In the genomic region with DNA sequence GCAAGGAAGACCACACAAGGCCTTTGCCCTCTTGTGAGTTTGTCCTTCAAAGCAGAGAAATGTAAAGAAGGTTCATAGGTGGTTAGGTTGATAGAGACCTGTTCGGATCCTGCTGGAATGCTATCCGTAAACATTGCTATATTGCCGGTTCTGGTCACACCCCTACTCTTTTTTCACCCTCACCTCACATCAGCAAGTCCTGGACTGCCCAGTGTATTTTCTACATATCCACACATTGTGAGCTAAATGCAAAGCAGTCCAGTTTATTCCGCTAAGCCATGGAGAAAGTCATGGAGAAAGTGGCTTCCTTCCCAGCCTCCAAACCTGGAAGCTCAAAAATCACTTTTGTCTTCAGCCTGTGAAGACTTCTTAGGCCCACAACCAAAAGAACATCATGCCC, we compare ENCODE assay signal across 23 mouse cellular contexts. TPM values are rescaled to one million over a fixed set of nuclear protein-coding genes. Genes with fewer than 3 reads are reported as not detected.
DNase-seq lines count a peak whose midpoint lies in the region; ATAC-seq and TF ChIP-seq lines count a peak whose summit lies in the region.
"Had no signal": no experiment of that assay in that cellular context is flagged by ENCODE, and none has a peak within 500 bp of the region (broad histone marks: within the 10 kb centered on the region; RNA-seq: fewer than 3 reads in every experiment).

No protein-coding gene starts in this region.

- no peak for TF ChIP-seq EP300 in stomach, postnatal 0 days (optimal IDR thresholded peaks at IDR 0.05)

- H3K36me3 ChIP-seq in heart, embryonic 10.5 days: peaks cover 8% of the 10 kb centered on the region; the same call in 1 of the 2 replicates
- no peaks in the 10 kb centered on the region; the same call in 1 of the 2 replicates for H3K36me3 ChIP-seq in heart, embryonic 11.5 days (ENCODE audit: control insufficient read depth, insufficient read depth, low read length)
- no peaks in the 10 kb centered on the region for H3K36me3 ChIP-seq in midbrain, embryonic 12.5 days
- H3K36me3 ChIP-seq in midbrain, embryonic 10.5 days: no peaks in the 10 kb centered on the region
- no peaks in the 10 kb centered on the region for H3K36me3 ChIP-seq in neural tube, embryonic 14.5 days (ENCODE audit: control insufficient read depth, insufficient read depth, low read length)
- peaks cover 6% of the 10 kb centered on the region; the same call in 1 of the 2 replicates for H3K36me3 ChIP-seq in stomach, postnatal 0 days (ENCODE audit: control insufficient read depth, insufficient read depth, low read length)
- H3K36me3 ChIP-seq in forebrain, embryonic 12.5 days (replicated peaks): no peaks in the 10 kb centered on the region
- H3K36me3 ChIP-seq: forebrain, embryonic 10.5 days; forebrain, embryonic 15.5 days; G1E had no signal

- WGBS in heart, embryonic 10.5 days: 87% methylated on average over 4 of the region's 4 CpGs
- 89% methylated on average over 4 of the region's 4 CpGs for WGBS in heart, embryonic 11.5 days (ENCODE audit: insufficient replicate concordance)
- 90% methylated on average over 4 of the region's 4 CpGs for WGBS in midbrain, embryonic 12.5 days
- 92% methylated on average over 4 of the region's 4 CpGs for WGBS in midbrain, embryonic 10.5 days
- 95% methylated on average over 4 of the region's 4 CpGs for WGBS in neural tube, embryonic 14.5 days
- WGBS in stomach, postnatal 0 days: 69% methylated on average over 4 of the region's 4 CpGs
- WGBS in forebrain, embryonic 12.5 days: 89% methylated on average over 4 of the region's 4 CpGs

- ATAC-seq in heart, embryonic 11.5 days (replicated peaks; ENCODE audit: insufficient number of reproducible peaks, low FRiP score, low TSS enrichment): no peak
- 0 out of 2 replicates have a peak, but pooled peaks have one; percentile 4 for ATAC-seq in midbrain, embryonic 12.5 days (ENCODE audit: low FRiP score, low read depth)
- ATAC-seq in neural tube, embryonic 14.5 days (ENCODE audit: low read depth): peak; percentile 3; the same call in 1 of the 2 replicates
- no peak for ATAC-seq in stomach, postnatal 0 days (ENCODE audit: low FRiP score, low TSS enrichment)
- no peak for ATAC-seq in forebrain, embryonic 12.5 days (ENCODE audit: low FRiP score)
- ATAC-seq: Patski had no signal

- H3K4me2 ChIP-seq in heart, embryonic 11.5 days: no peak overlapping the region
- no peak overlapping the region for H3K4me2 ChIP-seq in midbrain, embryonic 12.5 days (replicated peaks)
- no peak overlapping the region for H3K4me2 ChIP-seq in neural tube, embryonic 14.5 days (ENCODE audit: low read depth, low read length)
- no peak overlapping the region for H3K4me2 ChIP-seq in stomach, postnatal 0 days (replicated peaks; ENCODE audit: low read depth)
- H3K4me2 ChIP-seq in forebrain, embryonic 12.5 days: no peak overlapping the region
- H3K4me2 ChIP-seq: embryonic facial prominence, embryonic 13.5 days; embryonic facial prominence, embryonic 15.5 days; forebrain, embryonic 13.5 days; forebrain, embryonic 15.5 days had no signal

- H3K27ac ChIP-seq in heart, embryonic 10.5 days: no peak overlapping the region
- no peak overlapping the region for H3K27ac ChIP-seq in heart, embryonic 11.5 days (ENCODE audit: low read depth, low read length)
- no peak overlapping the region for H3K27ac ChIP-seq in midbrain, embryonic 12.5 days (replicated peaks)
- no peak overlapping the region for H3K27ac ChIP-seq in midbrain, embryonic 10.5 days (replicated peaks)
- H3K27ac ChIP-seq in neural tube, embryonic 14.5 days (ENCODE audit: low read depth, low read length): no peak overlapping the region
- no peak overlapping the region for H3K27ac ChIP-seq in stomach, postnatal 0 days (replicated peaks)
- no peak overlapping the region for H3K27ac ChIP-seq in forebrain, embryonic 12.5 days
- H3K27ac ChIP-seq: embryonic facial prominence, embryonic 13.5 days; embryonic facial prominence, embryonic 15.5 days; forebrain, embryonic 10.5 days; forebrain, embryonic 13.5 days; forebrain, embryonic 15.5 days had no signal

- H3K27me3 ChIP-seq in heart, embryonic 10.5 days (ENCODE audit: insufficient read depth, poor library complexity, severe bottlenecking): 0 out of 2 replicates have a peak, but pooled peaks cover 10% of the 10 kb centered on the region
- H3K27me3 ChIP-seq in heart, embryonic 11.5 days (ENCODE audit: control insufficient read depth, insufficient read depth, low read length): no peaks in the 10 kb centered on the region
- no peaks in the 10 kb centered on the region for H3K27me3 ChIP-seq in midbrain, embryonic 12.5 days
- H3K27me3 ChIP-seq in midbrain, embryonic 10.5 days (ENCODE audit: low read depth, poor library complexity, severe bottlenecking): no peaks in the 10 kb centered on the region
- H3K27me3 ChIP-seq in neural tube, embryonic 14.5 days (ENCODE audit: control insufficient read depth, insufficient read depth, low read length): no peaks in the 10 kb centered on the region
- H3K27me3 ChIP-seq in stomach, postnatal 0 days (ENCODE audit: control insufficient read depth, insufficient read depth, low read length): no peaks in the 10 kb centered on the region
- no peaks in the 10 kb centered on the region for H3K27me3 ChIP-seq in forebrain, embryonic 12.5 days
- H3K27me3 ChIP-seq: embryonic facial prominence, embryonic 13.5 days; embryonic facial prominence, embryonic 15.5 days; forebrain, embryonic 13.5 days; forebrain, embryonic 15.5 days; Patski had no signal

- TF ChIP-seq CTCF in stomach, postnatal 0 days (IDR thresholded peaks at IDR 0.05; ENCODE audit: low read depth): no peak

- H3K4me3 ChIP-seq in heart, embryonic 10.5 days: no peak overlapping the region
- H3K4me3 ChIP-seq in heart, embryonic 11.5 days (ENCODE audit: low read depth, low read length): no peak overlapping the region
- H3K4me3 ChIP-seq in midbrain, embryonic 12.5 days: no peak overlapping the region
- H3K4me3 ChIP-seq in midbrain, embryonic 10.5 days: no peak overlapping the region
- H3K4me3 ChIP-seq in neural tube, embryonic 14.5 days (ENCODE audit: low read depth, low read length): no peak overlapping the region
- H3K4me3 ChIP-seq in stomach, postnatal 0 days (ENCODE audit: low read depth, low read length): no peak overlapping the region
- H3K4me3 ChIP-seq in forebrain, embryonic 12.5 days (replicated peaks): no peak overlapping the region
- H3K4me3 ChIP-seq: embryonic facial prominence, embryonic 13.5 days; embryonic facial prominence, embryonic 15.5 days; erythroblast, embryonic 14.5 days; forebrain, embryonic 10.5 days; forebrain, embryonic 13.5 days; forebrain, embryonic 15.5 days had no signal

- H3K4me1 ChIP-seq in heart, embryonic 10.5 days: no peaks in the 10 kb centered on the region
- no peaks in the 10 kb centered on the region for H3K4me1 ChIP-seq in heart, embryonic 11.5 days (ENCODE audit: control insufficient read depth, insufficient read depth, low read length)
- H3K4me1 ChIP-seq in midbrain, embryonic 12.5 days: no peaks in the 10 kb centered on the region
- H3K4me1 ChIP-seq in midbrain, embryonic 10.5 days: no peaks in the 10 kb centered on the region
- no peaks in the 10 kb centered on the region for H3K4me1 ChIP-seq in neural tube, embryonic 14.5 days (ENCODE audit: control insufficient read depth, insufficient read depth, low read length)
- no peaks in the 10 kb centered on the region for H3K4me1 ChIP-seq in stomach, postnatal 0 days (replicated peaks; ENCODE audit: control insufficient read depth, insufficient read depth)
- no peaks in the 10 kb centered on the region for H3K4me1 ChIP-seq in forebrain, embryonic 12.5 days
- H3K4me1 ChIP-seq: embryonic facial prominence, embryonic 13.5 days; embryonic facial prominence, embryonic 15.5 days; forebrain, embryonic 13.5 days; forebrain, embryonic 15.5 days had no signal

- H3K9me3 ChIP-seq in heart, embryonic 10.5 days: no peaks in the 10 kb centered on the region
- no peaks in the 10 kb centered on the region for H3K9me3 ChIP-seq in heart, embryonic 11.5 days (replicated peaks; ENCODE audit: control insufficient read depth, low read length)
- no peaks in the 10 kb centered on the region for H3K9me3 ChIP-seq in midbrain, embryonic 12.5 days
- H3K9me3 ChIP-seq in midbrain, embryonic 10.5 days (replicated peaks): no peaks in the 10 kb centered on the region
- no peaks in the 10 kb centered on the region for H3K9me3 ChIP-seq in neural tube, embryonic 14.5 days (ENCODE audit: control insufficient read depth, low read length)
- H3K9me3 ChIP-seq in stomach, postnatal 0 days (ENCODE audit: control insufficient read depth, low read length): no peaks in the 10 kb centered on the region
- no peaks in the 10 kb centered on the region for H3K9me3 ChIP-seq in forebrain, embryonic 12.5 days
- H3K9me3 ChIP-seq: embryonic facial prominence, embryonic 13.5 days; embryonic facial prominence, embryonic 15.5 days; forebrain, embryonic 10.5 days; forebrain, embryonic 13.5 days; forebrain, embryonic 15.5 days had no signal

- H3K9ac ChIP-seq in heart, embryonic 11.5 days (ENCODE audit: low read depth, low read length): no peak overlapping the region
- no peak overlapping the region for H3K9ac ChIP-seq in midbrain, embryonic 12.5 days (replicated peaks)
- H3K9ac ChIP-seq in neural tube, embryonic 14.5 days (replicated peaks; ENCODE audit: low read depth, low read length): no peak overlapping the region
- no peak overlapping the region for H3K9ac ChIP-seq in stomach, postnatal 0 days (ENCODE audit: low read length)
- no peak overlapping the region for H3K9ac ChIP-seq in forebrain, embryonic 12.5 days
- H3K9ac ChIP-seq: embryonic facial prominence, embryonic 13.5 days; embryonic facial prominence, embryonic 15.5 days; forebrain, embryonic 13.5 days; forebrain, embryonic 15.5 days; forebrain, postnatal 0 days had no signal

- peak; percentile 51 for DNase-seq in heart, embryonic 10.5 days (ENCODE audit: low spot score)
- no peak for DNase-seq in midbrain, embryonic 10.5 days (ENCODE audit: low spot score)
- DNase-seq in neural tube, embryonic 10.5 days (ENCODE audit: extremely low spot score, low spot score): no peak
- DNase-seq in stomach, postnatal 0 days (ENCODE audit: low spot score): peak; percentile 11
- DNase-seq: adrenal gland, adult 8-10 months; cerebellum, adult 11-12 months; cerebellum, adult 2 months had no signal

RNA-seq across cellular contexts. Expression of a gene that starts 8.1 kb away (rescaled TPM):
- polyA plus RNA-seq in heart, embryonic 10.5 days (2016; fragmentation: Nextera tagmentation; extraction: Ambion mirVana): 1.2 and 1.3 TPM in 2 replicates
- polyA plus RNA-seq in heart, embryonic 11.5 days (2014; fragmentation: Nextera tagmentation; extraction: Ambion mirVana): 0.76 and 1.2 TPM in 2 replicates
- 0.30 and 0.34 TPM in 2 replicates for polyA plus RNA-seq in midbrain, embryonic 12.5 days (2016; fragmentation: Nextera tagmentation; extraction: Ambion mirVana)
- polyA plus RNA-seq in midbrain, embryonic 10.5 days (2016; fragmentation: Nextera tagmentation; extraction: Ambion mirVana): 0.39 and 0.40 TPM in 2 replicates
- polyA plus RNA-seq in neural tube, embryonic 14.5 days (2014; fragmentation: Nextera tagmentation; extraction: Ambion mirVana): 0.29 TPM in 1 of 2 replicates, not detected in the other
- polyA plus RNA-seq in stomach, postnatal 0 days (2015; fragmentation: Nextera tagmentation; extraction: Ambion mirVana): 0.04 and 0.08 TPM in 2 replicates
- 0.17 TPM in 1 of 2 replicates, not detected in the other for polyA plus RNA-seq in forebrain, embryonic 12.5 days (2016; fragmentation: Nextera tagmentation; extraction: Ambion mirVana)
- polyA plus RNA-seq: activated CD4-positive, CD25-positive, alpha-beta regulatory T cell, adult 4 months; C2C12; erythroblast, embryonic 14.5 days; forebrain, embryonic 13.5 days; forebrain, embryonic 15.5 days; G1E; Patski had no signal

RNA-seq across cellular contexts. Expression of a gene that starts 51.3 kb away (rescaled TPM):
- polyA plus RNA-seq in heart, embryonic 10.5 days (2016; fragmentation: Nextera tagmentation; extraction: Ambion mirVana): not detected in 2 replicates
- not detected in 2 replicates for polyA plus RNA-seq in heart, embryonic 11.5 days (2014; fragmentation: Nextera tagmentation; extraction: Ambion mirVana)
- polyA plus RNA-seq in midbrain, embryonic 12.5 days (2016; fragmentation: Nextera tagmentation; extraction: Ambion mirVana): not detected in 2 replicates
- polyA plus RNA-seq in midbrain, embryonic 10.5 days (2016; fragmentation: Nextera tagmentation; extraction: Ambion mirVana): not detected in 2 replicates
- polyA plus RNA-seq in neural tube, embryonic 14.5 days (2014; fragmentation: Nextera tagmentation; extraction: Ambion mirVana): not detected in 2 replicates
- not detected in 2 replicates for polyA plus RNA-seq in stomach, postnatal 0 days (2015; fragmentation: Nextera tagmentation; extraction: Ambion mirVana)
- polyA plus RNA-seq in forebrain, embryonic 12.5 days (2016; fragmentation: Nextera tagmentation; extraction: Ambion mirVana): not detected in 2 replicates
- polyA plus RNA-seq: activated CD4-positive, CD25-positive, alpha-beta regulatory T cell, adult 4 months; C2C12; cerebellum, adult 2 months; embryonic facial prominence, embryonic 11.5 days; embryonic facial prominence, embryonic 13.5 days; embryonic facial prominence, embryonic 15.5 days; erythroblast, embryonic 14.5 days; forebrain, embryonic 10.5 days; forebrain, embryonic 13.5 days; forebrain, embryonic 15.5 days; forebrain, postnatal 0 days; G1E; Patski had no signal

Comparison
In these comparisons a context has a peak if more than half of its experiments do, and no peak if none do; other contexts are left out.
1. DNase-seq: peak in heart, embryonic 10.5 days (single experiment) and stomach, postnatal 0 days (single experiment); none in midbrain, embryonic 10.5 days (single experiment) and neural tube, embryonic 10.5 days (single experiment).
2. ATAC-seq: peak in midbrain, embryonic 12.5 days (single experiment) and neural tube, embryonic 14.5 days (single experiment); none in heart, embryonic 11.5 days (single experiment), stomach, postnatal 0 days (single experiment) and forebrain, embryonic 12.5 days (single experiment).